Mouse (Mus musculus) right cerebral cortex, postnatal 10 days (tissue): ENCODE measurements around the gene Clcn6.
A peak's percentile ranks its signal among the peaks of the same experiment; 100 is the strongest.

Experiments
- DNase-seq, 2 experiments: peaks; one replicate each; pipeline ENCODE4 v3.0.0; 2021; ENCODE audit warnings: low spot score in 2 of 2

The Clcn6 gene

DNA sequence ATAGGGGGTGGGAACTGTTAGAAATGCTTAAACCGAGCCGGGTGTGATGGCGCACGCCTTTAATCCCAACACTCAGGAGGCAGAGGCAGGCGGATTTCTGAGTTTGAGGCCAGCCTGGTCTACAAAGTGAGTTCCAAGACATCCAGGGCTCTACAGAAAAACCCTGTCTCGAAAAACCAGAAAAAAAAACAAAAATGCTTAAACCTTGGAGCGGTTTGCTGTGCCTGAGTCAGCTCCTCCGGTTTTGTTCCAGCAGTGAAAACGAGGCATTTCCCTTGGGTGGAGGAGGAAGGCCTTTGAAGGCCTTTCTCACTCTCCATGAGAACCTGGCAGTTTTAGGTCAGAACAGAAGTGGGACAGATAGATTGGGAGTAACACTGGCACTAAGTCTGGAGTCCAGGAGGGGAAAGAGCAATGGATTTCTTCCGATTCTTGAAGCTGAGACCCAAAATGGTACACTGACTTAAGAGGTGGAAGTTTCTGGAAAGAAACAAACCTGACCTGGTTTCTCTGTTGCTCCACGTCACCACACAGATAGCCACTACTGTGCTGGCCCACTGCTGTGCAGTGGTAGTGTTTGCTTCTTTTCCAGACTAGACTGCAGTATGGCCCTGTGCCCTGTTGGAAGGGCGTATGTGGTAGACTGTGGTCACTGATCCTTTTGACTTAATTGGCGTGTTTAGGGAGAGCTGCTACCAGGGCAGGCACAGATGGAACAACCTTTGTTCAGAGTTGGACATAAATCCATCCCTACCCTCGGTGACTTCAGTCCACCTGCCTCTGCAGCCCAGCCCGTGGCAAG lies 1.6 kb upstream of the Clcn6 start:
- peak in 1 of 2 experiments; percentile 44 for DNase-seq

DNA sequence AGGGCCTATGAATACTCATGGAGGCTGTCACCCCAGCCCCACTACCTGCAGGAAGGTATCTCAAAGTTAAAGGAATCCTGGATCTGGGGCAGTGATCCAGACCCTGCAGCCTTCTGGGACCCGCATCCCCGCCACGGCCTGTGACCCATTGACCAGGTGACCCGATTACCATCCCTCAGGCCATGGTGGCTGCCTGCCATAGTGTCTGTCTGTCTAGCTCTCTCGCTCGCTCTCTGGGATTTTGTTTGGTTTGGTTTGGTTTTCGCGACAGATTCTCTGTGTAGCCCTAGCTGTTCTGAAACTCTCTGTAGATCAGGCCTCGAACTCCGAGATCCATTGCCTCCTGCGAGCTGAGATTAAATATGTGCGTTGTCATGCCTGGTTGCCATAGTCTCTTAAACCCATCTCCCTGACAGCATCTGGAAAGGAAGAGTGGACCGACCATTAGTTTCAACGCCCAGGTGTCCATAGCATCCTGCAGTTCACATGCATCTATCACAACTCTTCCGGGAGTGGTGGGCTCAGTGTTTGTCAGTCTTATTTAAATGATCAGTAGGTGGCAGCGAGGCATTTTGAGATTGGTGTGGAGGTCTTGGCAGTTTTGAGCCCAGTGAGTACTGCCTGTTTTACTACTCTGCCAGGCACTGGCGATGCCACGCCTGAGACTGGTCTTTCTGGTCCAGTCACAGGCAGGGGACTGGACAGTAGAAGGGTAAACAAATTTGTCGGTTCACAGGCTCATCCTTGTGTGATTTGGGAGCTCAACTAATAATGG lies 820 bp upstream of the Clcn6 start:
- no peak for DNase-seq

- no peak for DNase-seq
These were observed 482 bp downstream of the Clcn6 start for GRCm38 (mm10) chr4:148038079-148038599.

DNA sequence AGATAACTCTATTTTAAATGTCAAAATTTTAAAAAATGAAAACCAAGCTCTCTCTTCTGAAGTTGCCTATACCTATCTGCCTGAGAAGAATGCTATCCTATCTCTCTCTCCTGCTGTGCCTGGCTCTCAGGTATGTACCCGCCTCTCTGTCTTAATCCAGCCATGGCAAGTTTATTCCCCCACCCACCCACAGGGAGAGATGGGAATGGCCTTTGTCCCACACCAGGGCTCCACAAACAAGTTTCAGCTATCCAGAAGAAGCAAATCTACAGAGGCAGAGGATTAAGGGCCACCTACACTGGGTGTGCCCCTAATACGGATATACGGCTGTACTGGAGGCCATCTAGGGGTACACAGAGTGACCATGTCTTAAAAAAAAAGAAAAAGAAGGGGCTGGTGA lies 3.2 kb downstream of the Clcn6 start:
- DNase-seq: no peak

- no peak for DNase-seq
These were observed 4.7 kb downstream of the Clcn6 start for GRCm38 (mm10) chr4:148033858-148034410.

- no peak for DNase-seq
These were observed 8.1 kb downstream of the Clcn6 start for GRCm38 (mm10) chr4:148030506-148030905.

DNA sequence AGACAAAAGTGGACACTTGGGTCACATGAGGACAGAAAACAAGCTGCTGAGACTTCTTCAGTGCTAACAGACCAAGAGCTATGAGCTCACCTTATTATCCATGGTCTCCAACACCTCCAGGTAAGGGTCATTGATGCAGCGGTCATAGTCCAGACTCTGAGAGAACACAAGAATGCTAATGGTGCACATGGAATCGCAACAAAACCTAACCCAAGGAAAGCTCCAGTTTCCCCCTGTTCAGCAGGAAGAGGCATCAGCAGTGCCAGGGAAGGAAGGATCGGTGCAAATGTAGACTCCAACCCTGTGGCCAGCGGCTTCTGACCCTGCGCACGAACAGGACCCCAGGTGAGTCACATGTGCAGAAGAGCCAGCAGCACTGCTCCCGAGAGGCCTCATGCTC lies 9.3 kb downstream of the Clcn6 start:
- no peak for DNase-seq

GRCm38 (mm10) chr4:148024003-148024402 lies 14.6 kb downstream of the Clcn6 start:
- DNase-seq: no peak

DNA sequence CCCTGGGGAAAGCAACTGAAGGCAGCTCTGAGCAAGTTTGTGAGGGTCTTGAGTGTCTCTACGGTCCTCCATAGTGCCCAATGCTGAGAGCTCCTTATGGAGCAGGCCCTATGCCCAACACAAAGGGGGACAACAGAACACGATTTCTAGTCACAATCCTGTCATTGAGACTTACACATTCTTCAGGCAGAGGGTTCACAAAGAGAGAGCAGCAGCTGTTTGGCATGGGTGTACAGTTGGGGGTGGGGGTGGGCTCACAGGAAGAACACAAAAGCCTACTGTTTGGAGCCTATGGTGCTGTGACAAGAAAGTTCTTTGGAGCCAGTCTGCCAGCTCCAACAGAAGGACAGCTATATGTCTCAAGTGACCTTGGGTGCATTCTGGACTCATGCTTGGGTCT lies 20.2 kb downstream of the Clcn6 start:
- no peak for DNase-seq

GRCm38 (mm10) chr4:148016981-148017380 lies 21.6 kb downstream of the Clcn6 start:
- no peak for DNase-seq

DNA sequence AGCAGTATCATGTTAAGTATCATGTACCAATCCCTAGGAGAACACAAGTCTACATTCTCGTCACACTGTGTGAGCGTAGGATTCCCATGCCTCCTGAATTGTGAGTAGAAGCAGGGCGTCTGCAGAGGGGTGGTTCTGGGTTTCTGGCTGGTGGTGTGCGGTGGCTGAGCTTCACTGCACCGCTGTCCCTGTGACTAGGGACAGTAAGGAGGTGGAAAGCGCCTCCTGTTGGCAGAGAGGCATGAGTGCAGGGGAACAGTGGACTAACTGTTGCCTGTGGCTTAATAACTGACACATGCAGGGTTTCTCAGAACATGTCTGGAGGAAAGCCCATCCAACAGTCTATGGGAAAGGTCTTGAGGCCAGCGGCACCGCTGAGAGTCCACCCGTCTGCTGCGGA lies 23.2 kb downstream of the Clcn6 start:
- no peak for DNase-seq

DNA sequence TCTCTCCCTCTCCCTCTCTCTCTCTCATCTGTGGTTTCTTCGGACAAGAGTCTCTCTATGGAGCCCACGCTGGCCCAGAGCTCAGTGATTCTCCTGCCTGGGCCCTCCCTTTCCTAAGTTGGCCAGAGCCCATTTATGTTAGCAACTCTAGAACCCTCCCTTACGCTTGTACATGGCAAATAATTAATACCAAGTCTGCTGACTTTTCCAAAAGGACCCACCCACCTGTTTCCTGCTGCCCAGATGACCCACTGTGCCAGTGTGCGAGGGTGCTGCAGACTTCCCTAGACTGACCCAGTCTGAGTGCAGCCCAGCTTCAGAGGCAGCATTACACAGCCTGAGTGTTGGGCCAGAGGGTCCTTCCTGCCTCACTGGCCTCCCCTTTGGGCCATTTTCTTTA lies 26.4 kb downstream of the Clcn6 start:
- no peak for DNase-seq

DNA sequence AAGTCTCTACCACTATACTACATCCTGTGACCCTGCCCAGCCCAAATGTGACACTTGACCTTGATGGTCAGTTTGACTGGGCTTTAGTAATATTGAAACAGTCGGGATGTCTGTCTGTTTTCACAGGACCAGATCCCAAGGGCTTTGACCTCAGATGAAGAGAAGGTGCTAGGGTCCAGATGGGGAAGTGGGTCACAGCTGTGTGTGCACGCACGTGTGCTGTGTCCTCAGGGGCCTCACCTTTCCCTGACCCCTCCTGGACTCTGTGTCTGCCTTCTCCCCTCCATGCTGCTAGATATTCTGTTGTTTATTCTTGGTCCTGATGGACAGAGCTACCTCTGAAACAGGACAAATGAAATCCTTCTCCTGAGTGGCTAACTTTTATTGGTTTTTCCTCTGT lies 27.3 kb downstream of the Clcn6 start:
- DNase-seq: no peak

GRCm38 (mm10) chr4:148009641-148010040 lies 29.0 kb downstream of the Clcn6 start:
- no peak for DNase-seq

- peak; percentile 62 to 74 for DNase-seq
These were observed 30.2 kb downstream of the Clcn6 start for GRCm38 (mm10) chr4:148008412-148008811.

GRCm38 (mm10) chr4:148004361-148004760 lies 34.3 kb downstream of the Clcn6 start:
- DNase-seq: no peak

DNA sequence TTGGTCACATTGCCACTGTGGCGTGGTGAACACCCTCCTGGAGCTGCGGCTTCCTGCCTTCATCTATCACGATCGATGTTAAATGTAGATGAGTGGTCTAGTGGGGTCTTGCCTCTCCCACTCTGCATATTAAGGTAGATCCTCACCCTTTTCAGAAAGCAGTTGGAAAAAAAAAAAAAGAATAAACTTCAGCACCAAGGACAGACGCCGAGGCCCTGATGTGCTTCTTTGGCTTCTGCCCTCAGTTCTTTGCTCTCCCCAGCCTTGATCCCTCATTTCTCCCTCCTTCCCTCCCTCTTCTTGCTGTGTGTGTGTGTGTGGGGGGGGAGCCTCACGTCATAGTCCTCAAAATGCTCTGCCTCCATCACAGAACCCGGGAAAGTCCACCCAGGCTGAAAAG lies 36.8 kb downstream of the Clcn6 start:
- no peak for DNase-seq

DNA sequence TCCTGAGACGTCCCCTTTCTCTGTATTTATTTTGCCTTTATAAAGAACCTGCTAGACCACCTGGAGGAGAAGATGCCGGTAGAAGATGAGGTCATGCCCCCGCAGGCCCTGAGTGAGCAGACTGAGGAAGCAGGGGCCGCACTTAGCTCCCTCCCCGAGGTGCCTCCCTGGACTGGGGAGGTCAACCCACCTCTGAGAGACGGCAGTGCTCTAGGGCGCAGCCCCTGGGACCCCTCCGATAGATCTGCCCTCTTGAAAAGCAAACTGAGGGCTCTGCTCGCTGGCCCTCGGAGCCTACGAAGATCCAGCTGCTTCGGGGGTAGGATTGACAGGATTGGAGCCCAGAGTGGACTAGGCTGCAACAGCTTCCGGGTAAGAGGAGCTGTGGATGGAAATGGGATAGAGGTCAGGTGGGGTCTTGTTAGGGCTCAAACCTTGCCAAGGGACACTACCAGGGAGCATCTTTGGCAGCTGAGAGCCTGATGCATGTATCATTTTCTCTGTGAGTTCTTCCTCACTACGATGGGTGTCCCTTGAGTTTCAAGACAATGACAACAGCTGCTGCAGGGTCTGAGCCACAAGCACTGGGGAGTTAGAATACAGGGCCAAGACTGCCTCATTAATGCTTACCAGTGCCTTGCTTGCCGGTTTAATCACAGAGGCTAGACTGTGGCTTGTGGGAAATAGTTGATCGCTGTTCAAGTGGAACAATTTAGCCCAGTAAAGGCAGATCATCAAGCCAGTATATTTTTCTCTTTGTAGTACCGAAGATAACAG lies 37.4 kb downstream of the Clcn6 start:
- DNase-seq: no peak

GRCm38 (mm10) chr4:148000202-148000772 lies 38.3 kb downstream of the Clcn6 start, which contains the start of gene Nppa:
Gene Nppa (plus strand): TSS chr4:148000722.
- DNase-seq: peak; percentile 57 to 66

GRCm38 (mm10) chr4:147995311-147995710 lies 43.3 kb downstream of the Clcn6 start:
- DNase-seq: no peak

DNA sequence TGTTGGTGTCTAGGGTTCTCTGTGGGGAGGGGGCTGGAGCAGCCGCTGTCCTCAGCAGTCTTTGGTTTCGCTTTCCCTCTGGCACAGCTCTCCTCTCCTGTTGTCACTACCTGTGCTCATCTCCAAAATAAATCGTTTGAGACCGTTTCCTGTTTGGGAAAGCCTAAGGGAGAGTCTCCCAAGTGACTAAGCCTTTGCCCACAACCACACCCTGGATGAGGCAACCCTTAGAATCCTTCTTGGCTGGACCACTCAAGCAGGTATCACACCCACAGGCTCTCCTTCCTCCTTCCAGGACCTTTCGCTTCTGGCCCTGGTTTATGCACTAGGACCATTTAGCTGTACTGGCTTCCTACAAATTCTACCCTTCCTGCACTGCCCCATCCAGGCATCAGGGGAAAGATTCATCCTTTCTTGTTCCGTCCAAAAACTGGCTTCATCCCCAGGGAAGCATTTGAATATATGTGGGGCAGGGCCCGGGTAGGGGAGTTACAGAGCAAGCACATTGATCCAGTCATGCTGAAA lies 45.0 kb downstream of the Clcn6 start:
- no peak for DNase-seq
